Mouse (Mus musculus): ENCODE measurements around the gene Pimreg.

Pimreg gene

DNA sequence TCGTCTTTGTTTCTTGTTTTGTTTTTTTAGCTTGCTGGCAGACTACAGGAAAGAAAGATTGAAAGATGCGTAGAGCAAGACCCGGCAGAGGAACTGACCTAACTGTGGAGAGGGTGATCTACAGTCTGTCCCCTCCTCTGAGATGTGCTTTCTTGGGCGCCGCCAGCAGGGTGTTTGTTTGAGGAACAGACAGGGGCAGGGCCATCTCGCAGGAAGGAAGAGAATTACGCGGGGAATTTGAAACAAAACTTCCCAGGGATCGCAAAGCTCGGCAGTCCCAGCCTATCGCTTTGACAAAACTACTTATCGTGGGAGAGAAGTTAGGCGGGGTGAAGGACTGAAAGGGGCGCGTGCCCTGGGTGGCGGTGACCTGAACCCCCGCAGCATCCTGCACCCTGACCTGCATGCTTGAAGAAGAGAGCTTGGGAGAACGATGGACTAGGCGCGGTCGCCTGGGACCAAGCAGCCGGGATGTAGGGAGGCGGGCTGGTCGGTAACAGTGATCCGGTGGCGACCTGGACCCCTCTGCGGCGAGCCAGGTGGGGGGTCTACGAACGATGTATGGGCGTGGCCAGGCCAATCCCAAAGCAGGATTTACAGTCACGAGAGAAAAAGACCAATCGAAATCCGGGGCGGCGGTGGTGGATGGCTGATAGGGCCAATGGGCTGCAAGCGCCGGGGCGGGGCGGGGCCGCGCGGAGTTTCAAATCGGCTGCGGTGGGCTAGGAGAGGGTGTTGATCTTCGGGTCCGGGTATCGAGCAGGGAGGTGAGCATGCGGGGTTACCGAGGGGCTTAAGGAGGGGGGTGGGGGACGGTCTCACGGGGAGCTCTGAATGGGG is at the start of gene Pimreg:
Gene Pimreg, plus strand, starts transcription at position 265 of the 840 bp plus-strand sequence.
- DNase-seq (ENCODE audit: low read depth) = peak; percentile 91

DNA sequence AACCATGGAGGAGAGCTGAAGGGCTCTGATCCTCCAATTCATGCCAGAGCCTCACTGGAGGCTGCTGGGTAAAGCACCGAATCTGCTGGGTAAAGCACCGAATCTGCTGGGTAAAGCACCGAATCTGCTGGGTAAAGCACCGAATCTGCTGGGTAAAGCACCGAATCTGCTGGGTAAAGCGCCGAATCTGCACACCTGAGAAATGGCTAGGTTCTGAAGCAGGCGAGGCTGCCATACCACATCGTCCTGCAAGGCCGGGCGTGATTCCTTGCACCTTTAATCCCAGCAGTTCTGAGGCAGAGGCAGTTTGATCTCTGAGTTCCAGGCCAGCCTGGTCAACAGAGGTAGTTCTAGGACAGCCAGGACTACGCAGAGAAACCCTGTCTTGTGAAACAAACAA is 49.4 kb upstream of the Pimreg start:
- no peak for DNase-seq (ENCODE audit: low read depth)

DNA sequence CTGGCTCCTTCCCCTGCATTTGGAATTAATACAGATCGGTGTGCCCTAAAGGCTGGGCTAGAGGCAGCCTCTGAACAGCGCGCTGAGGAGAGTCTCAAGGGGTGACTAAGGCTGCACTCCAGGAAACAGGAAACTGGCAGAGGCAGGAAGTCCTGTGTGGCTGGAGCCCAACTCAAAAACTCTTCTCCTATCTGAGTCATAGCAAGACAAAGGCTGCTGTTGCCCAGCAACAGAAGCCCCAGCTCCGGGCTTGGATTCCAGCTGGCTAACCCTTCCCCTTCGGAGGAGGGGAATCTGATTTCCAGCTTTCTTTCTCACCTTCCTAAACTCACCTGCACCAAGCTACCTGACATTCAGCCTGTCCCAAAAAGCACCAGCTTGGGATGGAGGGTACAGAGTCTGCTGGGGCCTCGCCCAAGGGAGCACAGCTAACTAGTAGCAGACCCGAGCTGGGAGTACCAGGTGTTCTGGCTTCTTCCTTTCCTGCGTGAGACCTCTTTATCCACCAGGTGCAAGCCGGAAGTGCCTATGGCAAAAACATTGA is 45.8 kb upstream of the Pimreg start:
- peak; percentile 84 for DNase-seq (ENCODE audit: low read depth)

GRCm38 (mm10) chr11:71996805-71997204 is 45.0 kb upstream of the Pimreg start:
- DNase-seq (ENCODE audit: low read depth) = peak; percentile 44

- DNase-seq (ENCODE audit: low read depth) = peak; percentile 77
Observed at GRCm38 (mm10) chr11:72000194-72000593, 41.6 kb upstream of the Pimreg start.

DNA sequence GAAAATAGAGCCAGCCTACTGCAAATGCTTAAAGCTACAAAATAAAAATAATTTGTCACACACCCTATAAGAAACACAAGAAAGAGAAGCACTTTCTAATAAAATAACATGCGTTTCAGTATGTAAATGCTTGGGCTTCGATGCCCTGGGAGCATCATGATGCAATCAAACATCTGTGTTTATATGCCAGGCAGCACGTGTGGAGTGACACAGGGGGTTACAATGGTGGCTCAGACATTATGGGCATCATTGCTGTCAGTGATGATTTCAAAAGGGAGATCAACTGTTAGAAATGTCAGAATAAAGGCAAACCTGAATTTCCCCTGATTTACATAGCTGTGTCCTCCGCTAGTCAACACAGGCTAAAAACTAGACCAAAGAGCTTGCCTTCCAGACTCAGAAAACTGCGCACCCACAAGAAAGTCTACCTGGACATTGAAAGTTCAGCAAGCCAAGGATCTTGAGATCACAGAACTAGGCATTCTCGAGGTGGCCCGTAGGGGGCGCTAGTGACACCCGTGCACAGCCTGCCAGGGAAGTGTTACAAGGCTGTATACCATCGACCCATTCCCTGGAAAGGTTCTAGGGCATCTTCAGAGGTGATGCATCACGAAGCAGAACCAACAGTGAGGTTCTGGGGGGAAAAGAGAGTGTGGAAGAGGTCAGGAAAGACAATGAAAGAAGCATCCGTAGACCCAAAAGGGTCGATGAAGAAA is 39.5 kb upstream of the Pimreg start:
- DNase-seq (ENCODE audit: low read depth) = peak; percentile 71

DNA sequence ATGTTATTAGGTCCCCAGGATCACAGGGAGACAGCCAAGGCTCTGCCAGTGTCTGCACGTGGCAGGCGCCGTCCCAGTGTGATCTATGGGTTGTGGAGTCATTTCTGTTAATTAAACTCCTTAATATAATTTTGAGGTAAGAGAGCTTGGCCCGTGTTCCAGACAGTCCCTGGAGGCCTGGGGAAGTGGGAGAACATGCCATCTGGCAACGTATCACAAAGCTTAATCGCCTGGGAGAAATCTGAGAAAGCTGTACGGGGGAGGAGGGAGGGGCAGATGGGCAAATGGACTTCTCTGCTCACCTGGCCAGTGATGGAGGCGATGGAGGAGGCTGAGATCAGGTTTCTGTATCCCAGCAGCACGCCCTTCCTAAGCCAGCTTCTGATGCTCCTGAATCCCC is 38.7 kb upstream of the Pimreg start:
- no peak for DNase-seq (ENCODE audit: low read depth)

- DNase-seq (ENCODE audit: low read depth) = no peak
Observed at GRCm38 (mm10) chr11:72005547-72005946, 36.3 kb upstream of the Pimreg start.

DNA sequence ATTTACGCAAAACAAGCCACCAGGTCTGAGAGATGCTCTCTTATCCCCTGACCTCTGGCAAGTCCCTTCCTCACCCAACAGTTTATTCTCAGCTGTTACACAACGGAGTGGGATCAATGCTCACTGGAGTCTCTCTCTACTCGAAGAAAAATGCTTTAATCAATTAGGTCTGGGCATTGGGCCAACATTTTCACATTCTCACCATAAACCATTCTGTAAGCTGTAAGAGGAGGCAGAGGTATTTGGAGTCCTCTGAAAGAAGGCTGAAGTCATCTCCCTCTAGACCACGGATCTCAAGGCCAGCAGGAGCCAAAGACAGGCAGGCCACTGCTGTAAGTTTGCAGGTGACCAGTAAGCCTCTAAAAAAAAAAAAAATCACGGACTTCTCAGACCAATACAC is 31.5 kb upstream of the Pimreg start:
- no peak for DNase-seq (ENCODE audit: low read depth)

DNA sequence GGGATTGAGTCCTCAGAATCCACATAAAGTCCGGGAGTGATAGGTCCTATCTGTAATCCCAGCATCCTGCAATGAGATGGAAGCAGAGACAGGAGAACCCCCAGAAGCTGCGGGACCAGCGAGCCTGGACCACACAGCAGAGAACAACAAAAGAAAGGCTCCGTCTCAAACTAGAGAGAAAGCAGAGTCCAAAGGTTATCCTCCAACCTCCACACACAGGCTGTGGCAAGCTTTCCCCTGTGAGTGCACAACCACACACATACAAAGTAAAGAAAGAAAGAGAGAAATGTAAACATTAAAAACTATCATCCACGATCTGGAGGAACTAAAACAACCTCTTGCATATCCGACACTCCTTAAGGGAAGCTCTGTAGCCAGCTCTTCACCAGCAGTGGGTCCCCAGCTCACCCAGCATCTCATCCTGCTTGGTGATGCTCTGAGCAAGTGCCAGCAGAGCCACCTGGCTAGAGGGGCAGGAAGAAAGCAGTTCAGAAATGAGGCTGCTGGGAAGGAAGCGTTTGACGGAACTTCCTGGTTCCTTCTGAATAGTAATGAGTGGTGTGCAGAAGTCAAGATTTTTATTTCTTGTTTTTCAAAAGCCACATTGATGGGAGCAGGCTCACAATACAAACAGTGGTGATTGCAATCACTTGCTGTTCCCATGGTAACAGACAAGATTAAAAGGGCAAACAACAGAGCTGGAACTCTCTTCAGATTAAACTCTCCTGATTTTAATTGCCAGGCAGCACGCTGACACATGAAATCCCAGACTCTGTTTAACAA is 30.7 kb upstream of the Pimreg start:
- DNase-seq (ENCODE audit: low read depth) = peak; percentile 54

- DNase-seq (ENCODE audit: low read depth) = no peak
Observed at GRCm38 (mm10) chr11:72011955-72012354, 29.9 kb upstream of the Pimreg start.

DNA sequence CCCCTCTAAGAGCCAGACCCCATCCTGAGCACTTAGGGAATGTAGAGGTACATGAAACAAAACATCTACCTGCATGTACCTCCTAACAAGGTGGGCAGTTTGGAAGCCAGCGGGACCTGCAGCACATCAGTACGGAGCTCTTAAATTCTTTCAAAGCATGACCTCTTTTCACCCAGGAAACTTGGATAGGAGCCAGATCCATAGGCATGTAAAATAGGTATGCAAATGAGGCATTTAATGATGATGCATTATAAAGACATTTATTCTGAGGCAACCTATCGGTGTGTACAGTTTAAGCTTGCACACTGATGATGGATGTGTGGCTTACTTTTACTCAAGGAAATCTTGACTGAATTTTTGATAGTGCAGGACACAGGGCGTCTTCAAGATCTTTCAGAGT is 27.2 kb upstream of the Pimreg start:
- DNase-seq (ENCODE audit: low read depth) = no peak

- DNase-seq (ENCODE audit: low read depth) = no peak
Observed at GRCm38 (mm10) chr11:72016518-72017252, 25.1 kb upstream of the Pimreg start.

DNA sequence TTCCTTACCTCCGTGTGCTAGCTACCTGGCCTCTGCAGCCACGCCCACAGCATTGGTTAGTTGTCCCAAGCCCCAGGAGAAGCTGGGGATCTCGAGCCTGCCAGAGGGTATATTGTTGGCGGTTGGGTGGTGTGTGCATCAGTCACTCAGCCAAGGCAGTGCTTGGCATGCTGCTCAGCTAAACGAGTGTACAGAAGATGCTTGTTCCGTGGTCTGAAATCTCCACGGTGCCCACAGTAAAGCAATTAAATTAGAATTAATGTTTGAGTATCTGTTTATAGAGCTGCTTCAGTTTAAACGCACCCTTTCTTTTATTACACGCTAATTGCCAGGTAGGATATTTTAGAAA is 24.6 kb upstream of the Pimreg start:
- DNase-seq (ENCODE audit: low read depth) = no peak

DNA sequence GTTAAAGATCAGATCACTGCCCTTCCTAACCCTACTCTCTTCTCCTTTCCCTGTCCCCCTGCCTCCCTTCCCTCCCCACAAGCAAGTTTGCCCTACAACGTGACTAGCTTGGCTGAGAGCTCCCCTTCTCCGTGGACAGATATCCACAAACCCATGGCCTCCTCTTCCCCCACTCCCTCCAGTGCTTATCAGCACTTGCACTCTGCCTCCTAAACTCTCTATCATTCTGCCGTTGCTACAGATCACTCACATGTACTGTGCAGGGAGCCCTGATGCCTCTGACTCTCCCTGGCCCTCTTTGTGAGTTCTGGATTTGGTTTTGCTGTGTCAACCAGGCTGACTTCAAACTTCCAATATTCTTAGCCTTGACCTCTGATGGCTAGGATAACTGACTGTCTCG is 20.8 kb upstream of the Pimreg start:
- no peak for DNase-seq (ENCODE audit: low read depth)

DNA sequence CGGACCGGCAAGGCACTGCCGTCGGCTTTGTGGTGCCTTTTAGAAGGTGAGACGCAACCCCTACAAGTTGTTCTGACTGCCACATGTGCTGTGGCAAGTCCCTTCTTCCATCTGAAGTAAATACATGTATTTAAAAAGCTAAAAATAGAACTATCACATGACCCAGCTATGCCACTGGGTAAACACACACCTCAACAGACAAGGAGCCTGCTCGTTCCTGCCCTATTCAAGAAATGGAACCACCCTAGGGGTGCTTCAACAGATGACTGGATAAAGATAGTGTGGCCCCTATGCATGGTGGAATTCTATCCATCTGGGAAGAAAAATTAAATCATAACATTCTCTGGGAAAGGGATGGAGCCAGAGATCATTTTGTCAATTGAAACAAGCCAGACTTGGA is 19.0 kb upstream of the Pimreg start:
- no peak for DNase-seq (ENCODE audit: low read depth)

DNA sequence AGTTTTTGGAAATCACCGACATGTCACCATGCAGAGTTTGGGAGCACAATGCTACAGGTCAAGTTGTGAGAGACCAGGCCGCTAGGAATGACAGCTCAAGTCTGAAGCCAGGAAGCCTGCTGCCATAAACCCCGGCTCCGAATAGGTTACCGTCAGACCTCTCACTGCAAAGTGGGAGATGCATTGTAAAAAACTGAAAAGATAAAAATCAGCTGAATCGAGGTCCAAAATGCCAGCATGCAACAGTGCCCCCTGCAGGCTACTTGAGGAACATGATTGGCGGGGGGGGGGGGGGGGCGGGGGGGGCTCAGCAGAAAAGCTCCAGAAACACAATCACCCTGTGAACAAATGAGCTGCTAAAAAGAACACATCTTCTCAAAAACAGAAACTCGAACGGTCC is 18.3 kb upstream of the Pimreg start:
- DNase-seq (ENCODE audit: low read depth) = peak; percentile 70

GRCm38 (mm10) chr11:72024193-72024781 is 17.5 kb upstream of the Pimreg start:
- peak; percentile 84 for DNase-seq (ENCODE audit: low read depth)

DNA sequence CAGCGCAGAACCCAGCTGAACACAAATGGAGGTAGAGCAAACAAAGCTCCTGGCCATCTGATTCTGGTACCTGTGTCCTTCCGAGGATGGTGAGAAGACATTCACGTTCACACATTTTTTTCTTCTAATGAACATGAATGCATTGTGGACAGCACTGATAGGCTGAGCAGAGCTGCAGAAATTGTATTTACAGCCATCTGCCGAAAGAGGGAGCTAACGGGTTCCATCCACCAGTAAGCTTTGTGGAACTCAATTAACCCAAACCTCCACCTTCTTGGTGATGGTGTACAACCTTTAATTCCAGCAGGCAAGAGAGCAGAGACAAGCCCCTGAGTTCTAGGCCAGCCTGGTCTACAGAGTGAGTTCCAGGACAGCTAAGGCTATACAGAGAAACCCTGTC is 16.0 kb upstream of the Pimreg start:
- DNase-seq (ENCODE audit: low read depth) = peak; percentile 76

DNA sequence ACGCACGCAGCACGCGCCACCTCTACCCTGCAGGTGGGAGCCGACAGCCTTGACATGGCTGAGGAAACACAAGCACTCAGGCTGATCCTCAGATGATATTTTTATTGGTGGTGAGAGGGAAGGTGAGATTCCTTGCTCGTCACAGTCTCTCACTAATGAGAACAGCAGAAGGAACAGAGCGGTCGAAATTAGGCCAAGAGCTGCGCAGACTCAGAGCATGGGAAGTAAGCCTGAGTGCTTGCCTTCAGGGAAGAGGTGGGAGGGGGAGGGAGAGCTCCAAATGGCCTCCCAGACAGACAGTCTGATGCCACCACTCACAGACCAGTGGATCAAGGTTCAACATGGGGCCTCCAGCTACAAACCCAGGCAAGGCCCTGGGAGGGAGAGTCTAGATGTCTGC is 15.3 kb upstream of the Pimreg start:
- no peak for DNase-seq (ENCODE audit: low read depth)

DNA sequence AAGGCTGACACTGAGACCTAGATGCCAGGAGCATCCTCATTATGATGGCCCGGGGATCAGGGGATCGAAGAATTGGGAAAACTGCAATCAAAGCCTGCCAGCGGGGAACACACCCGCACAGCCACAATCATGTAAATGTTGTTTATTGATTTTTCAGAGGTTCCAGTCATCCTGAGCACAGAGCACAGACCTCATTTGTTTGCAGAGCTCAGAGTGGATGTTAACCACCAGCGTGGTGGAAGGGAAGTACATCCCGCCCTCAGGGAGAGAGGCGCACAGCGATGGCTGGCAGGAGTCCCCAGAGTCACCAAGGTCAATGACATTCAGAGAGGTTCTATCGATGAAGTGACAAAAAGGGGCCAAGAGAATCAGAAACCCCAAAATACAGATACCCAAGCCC is 14.0 kb upstream of the Pimreg start:
- DNase-seq (ENCODE audit: low read depth) = no peak

Measured in induced T-regulatory cell, adult 2 months (primary cell).